Mouse (Mus musculus) MEL (cell line): ENCODE results near the gene Lyg1.

ENCODE experiments used
- CTCF ChIP-seq, 3 experiments: IDR thresholded peaks in 2 of 3; conservative IDR thresholded peaks in 1 of 3; 2 replicates each; pipeline ENCODE4 v1.5.1; 2011 to 2012; ENCODE audit warnings: low read length in 3 of 3, low read depth in 2 of 3, mild to moderate bottlenecking in 2 of 3, improper control_type of control experiment in 1 of 3, inconsistent platforms in 1 of 3, mixed read lengths in 1 of 3, moderate library complexity in 1 of 3; ENCODE audit not compliant: control insufficient read depth in 1 of 3, insufficient read depth in 1 of 3, poor library complexity in 1 of 3, severe bottlenecking in 1 of 3
- E2F4 ChIP-seq: IDR thresholded peaks from 2 replicates; pipeline ENCODE4 v1.6.1; 2011; ENCODE audit warnings: low read depth, low read length, improper control_type of control experiment, borderline replicate concordance
- ETS1 ChIP-seq: IDR thresholded peaks from 2 replicates; pipeline ENCODE4 v1.6.1; 2012; ENCODE audit warnings: low read depth, mild to moderate bottlenecking, inconsistent platforms, low read length, improper control_type of control experiment, moderate library complexity
- GATA1 ChIP-seq: IDR thresholded peaks from 2 replicates; pipeline ENCODE4 v1.6.1; 2011; ENCODE audit warnings: low read depth, low read length, improper control_type of control experiment
- JUND ChIP-seq: IDR thresholded peaks from 2 replicates; pipeline ENCODE4 v1.6.1; 2011; ENCODE audit warnings: low read depth, mild to moderate bottlenecking, improper control_type of control experiment, low read length
- MXI1 ChIP-seq: IDR thresholded peaks from 2 replicates; pipeline ENCODE4 v1.6.1; 2011; ENCODE audit warnings: mild to moderate bottlenecking, low read depth, low read length, improper control_type of control experiment
- RAD21 ChIP-seq: IDR thresholded peaks from 2 replicates; pipeline ENCODE4 v1.6.1; 2011; ENCODE audit warnings: mild to moderate bottlenecking, low read depth, low read length, improper control_type of control experiment
- USF2 ChIP-seq, 2 experiments: IDR thresholded peaks; 2 replicates each; pipeline ENCODE4 v1.6.1; 2011 to 2012; ENCODE audit warnings: improper control_type of control experiment in 2 of 2, low read length in 2 of 2, borderline replicate concordance in 1 of 2, inconsistent platforms in 1 of 2, low read depth in 1 of 2, mild to moderate bottlenecking in 1 of 2; ENCODE audit not compliant: insufficient read depth in 1 of 2
- ZKSCAN1 ChIP-seq: IDR thresholded peaks from 2 replicates; pipeline ENCODE4 v1.6.1; 2012; ENCODE audit warnings: low read depth, mild to moderate bottlenecking, inconsistent platforms, low read length, improper control_type of control experiment, moderate library complexity
- ZMIZ1 ChIP-seq: IDR thresholded peaks from 2 replicates; pipeline ENCODE4 v1.6.1; 2012; ENCODE audit warnings: low read depth, mild to moderate bottlenecking, inconsistent platforms, low read length, improper control_type of control experiment, moderate library complexity

GRCm38 (mm10) chr1:37956690-37957431, 698 bp downstream of the Lyg1 start:
- TF ChIP-seq CTCF (IDR thresholded peaks at IDR 0.05 in 2 of 3, conservative IDR thresholded peaks at IDR 0.05 in 1 of 3; ENCODE audit: control insufficient read depth in 1 of 3, insufficient read depth in 1 of 3, low read depth in 2 of 3, low read length in 3 of 3, poor library complexity in 1 of 3, severe bottlenecking in 1 of 3) = no peak
- no peak for TF ChIP-seq E2F4
- no peak for TF ChIP-seq ETS1
- TF ChIP-seq GATA1 = no peak
- no peak for TF ChIP-seq RAD21
- no peak for TF ChIP-seq USF2 (IDR thresholded peaks at IDR 0.05; ENCODE audit: borderline replicate concordance in 1 of 2, insufficient read depth in 1 of 2, low read depth in 1 of 2, low read length in 2 of 2)
- no peak for TF ChIP-seq JUND
- no peak for TF ChIP-seq ZMIZ1
- TF ChIP-seq MXI1 = no peak
- no peak for TF ChIP-seq ZKSCAN1
